Mouse (Mus musculus): ENCODE measurements around the gene Teddm3. TPM values are rescaled to one million over a fixed set of nuclear protein-coding genes. Genes with fewer than 3 reads are reported as not detected.
"Not testable (repeated sequence)": the region's sequence is repeated elsewhere in the genome, so short reads cannot be mapped to it uniquely, and the experiment has no call there.

The Teddm3 gene
- polyA plus RNA-seq (2015; fragmentation: Nextera tagmentation; extraction: Ambion mirVana) = not detected in 2 replicates

DNA sequence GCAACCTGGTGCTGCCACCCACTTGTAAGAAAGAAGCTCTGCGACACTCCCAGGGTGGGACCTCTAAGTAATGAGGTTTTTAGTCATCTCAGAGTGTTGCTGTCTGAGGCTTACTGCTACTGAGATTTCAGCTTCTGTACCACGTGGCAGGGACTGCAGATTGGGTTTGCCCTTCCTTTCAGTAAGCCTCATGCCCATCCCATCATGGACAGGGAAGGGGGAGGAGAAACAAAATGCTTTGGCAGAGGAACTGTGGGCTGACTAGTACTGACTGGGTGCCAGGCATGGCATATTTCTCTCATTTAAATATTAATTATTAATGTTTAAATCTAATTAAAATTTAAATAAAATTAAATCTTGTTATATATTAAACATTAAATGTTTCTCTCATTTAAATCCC is at the start of gene Teddm3:
TSS of gene Teddm3 (minus strand) at position 101 of the 400 bp plus-strand sequence.
- ATAC-seq (replicated peaks; ENCODE audit: insufficient number of reproducible peaks, insufficient read depth, low FRiP score, low read depth); H3K4me3 ChIP-seq; H3K27ac ChIP-seq; H3K4me1 ChIP-seq (replicated peaks); H3K9ac ChIP-seq; H3K9me3 ChIP-seq (replicated peaks); H3K27me3 ChIP-seq; H3K4me2 ChIP-seq; H3K36me3 ChIP-seq: not testable (repeated sequence)
- WGBS = no CpG with 5 or more reads among the region's 2 CpGs

DNA sequence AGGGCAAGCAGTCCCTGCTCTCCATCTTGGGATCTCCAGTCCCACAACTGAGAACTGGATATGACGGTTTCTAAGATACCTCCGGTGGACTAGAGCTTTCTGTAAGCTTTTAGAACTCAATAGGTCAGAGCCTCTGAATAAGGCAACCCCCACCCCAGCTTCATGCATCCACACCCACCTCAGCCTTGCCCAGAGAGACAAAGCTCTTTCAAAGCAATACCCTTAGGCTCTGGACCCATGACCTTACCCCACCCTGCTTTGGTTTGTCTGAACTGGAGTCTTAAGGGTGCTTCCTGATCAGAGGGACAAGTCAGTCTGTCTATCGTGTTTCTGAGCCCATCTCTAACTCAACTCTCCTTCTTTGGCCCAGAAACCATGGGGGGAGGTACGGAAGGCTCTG is 48.9 kb upstream of the Teddm3 start:
- H3K36me3 ChIP-seq = no peaks in the 10 kb centered on the region

DNA sequence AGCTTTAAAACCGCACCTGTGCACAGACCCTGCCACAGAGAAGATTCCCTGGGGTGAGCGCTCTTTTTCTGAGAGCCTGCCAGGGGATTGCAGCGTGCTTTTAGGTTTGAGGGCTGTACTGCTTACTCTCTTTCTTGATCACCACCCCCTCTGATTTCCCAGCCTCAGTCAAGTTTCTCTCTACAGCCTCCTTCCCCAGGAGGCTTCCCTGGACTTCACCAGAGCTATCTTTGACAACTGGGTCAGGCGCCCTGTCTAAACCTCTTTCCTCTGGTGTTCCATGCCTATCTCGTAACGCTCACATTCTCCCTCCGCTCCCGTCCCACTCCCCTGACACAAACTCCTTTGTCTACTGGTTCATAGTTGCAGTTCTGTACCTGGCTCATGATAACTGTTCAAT is 45.6 kb upstream of the Teddm3 start:
- H3K4me3 ChIP-seq = no peak overlapping the region
- no peak overlapping the region for H3K4me2 ChIP-seq
- no peak overlapping the region for H3K27ac ChIP-seq
- WGBS = 55% methylated on average over 8 of the region's 8 CpGs
- peaks cover 7% of the 10 kb centered on the region; the same call in 1 of the 2 replicates for H3K27me3 ChIP-seq
- H3K4me1 ChIP-seq (replicated peaks) = peaks cover 6% of the 10 kb centered on the region; the same call in 1 of the 2 replicates
- no peak overlapping the region for H3K9ac ChIP-seq
- H3K36me3 ChIP-seq = no peaks in the 10 kb centered on the region
- ATAC-seq (replicated peaks; ENCODE audit: insufficient number of reproducible peaks, insufficient read depth, low FRiP score, low read depth) = no peak
- no peaks in the 10 kb centered on the region for H3K9me3 ChIP-seq (replicated peaks)

More for the DNA sequence above, 48.9 kb upstream of the Teddm3 start:
- Histone ChIP-seq H3K9me3 (replicated peaks) (no peaks in the 10 kb centered on the region), H3K9ac (no peak overlapping the region), H3K4me2 (no peak overlapping the region), H3K27me3 (no peaks in the 10 kb centered on the region), H3K27ac (no peak overlapping the region), H3K4me1 (replicated peaks) (peaks cover 29% of the 10 kb centered on the region), H3K4me3 (no peak overlapping the region)
- no peak for ATAC-seq (replicated peaks; ENCODE audit: insufficient number of reproducible peaks, insufficient read depth, low FRiP score, low read depth)
- 72% methylated on average over 4 of the region's 4 CpGs for WGBS

DNA sequence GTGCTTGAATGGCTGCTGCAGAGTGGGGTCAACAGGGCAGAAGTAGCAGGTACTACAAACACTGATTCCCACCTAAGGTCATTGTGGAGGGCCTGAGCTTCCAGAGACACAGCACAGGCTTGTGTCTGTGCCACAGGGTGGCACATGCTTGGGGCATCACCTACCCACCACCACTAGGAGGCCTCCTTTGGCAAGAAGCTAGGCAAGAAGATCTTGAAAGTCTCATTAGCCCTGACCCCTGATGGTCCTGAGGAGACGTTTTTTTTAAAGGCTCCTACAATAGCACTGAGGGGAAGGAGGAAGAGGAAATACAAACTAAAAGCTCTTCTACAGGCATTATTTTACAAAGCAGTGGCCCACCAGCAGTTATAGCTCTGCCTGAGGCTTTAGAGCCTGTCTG is 44.7 kb upstream of the Teddm3 start:
- H3K27ac ChIP-seq = no peak overlapping the region
- H3K36me3 ChIP-seq = no peaks in the 10 kb centered on the region
- no peak overlapping the region for H3K4me2 ChIP-seq
- 11% methylated on average over 1 of the region's 1 CpGs for WGBS
- no peak overlapping the region for H3K9ac ChIP-seq
- H3K4me1 ChIP-seq (replicated peaks) = no peaks in the 10 kb centered on the region
- H3K27me3 ChIP-seq = peaks cover 7% of the 10 kb centered on the region; the same call in 1 of the 2 replicates
- no peaks in the 10 kb centered on the region for H3K9me3 ChIP-seq (replicated peaks)
- H3K4me3 ChIP-seq = no peak overlapping the region
- ATAC-seq (replicated peaks; ENCODE audit: insufficient number of reproducible peaks, insufficient read depth, low FRiP score, low read depth) = no peak

DNA sequence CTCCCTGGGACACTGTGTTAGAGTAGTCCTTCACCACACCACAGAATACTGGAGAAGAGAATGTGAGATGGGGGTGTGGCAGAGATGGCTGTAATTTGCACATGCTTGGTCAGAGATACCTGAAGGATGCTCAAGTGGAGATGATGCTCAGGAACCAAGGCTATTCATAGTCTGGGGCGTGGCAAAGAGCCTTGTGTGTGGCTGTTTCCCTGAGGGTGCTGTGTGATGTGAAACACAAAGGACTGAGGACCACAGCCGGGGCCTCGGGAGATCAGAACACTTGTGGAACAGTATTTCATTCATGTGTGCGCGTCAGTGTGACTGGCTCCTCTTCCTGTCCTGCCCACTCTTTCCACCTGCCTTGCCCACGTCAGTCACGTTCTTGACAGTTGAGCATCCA is 44.2 kb upstream of the Teddm3 start:
- WGBS = 80% methylated on average over 7 of the region's 7 CpGs
- no peak overlapping the region for H3K27ac ChIP-seq
- no peaks in the 10 kb centered on the region for H3K9me3 ChIP-seq (replicated peaks)
- peaks cover 7% of the 10 kb centered on the region; the same call in 1 of the 2 replicates for H3K27me3 ChIP-seq
- no peaks in the 10 kb centered on the region for H3K4me1 ChIP-seq (replicated peaks)
- ATAC-seq (replicated peaks; ENCODE audit: insufficient number of reproducible peaks, insufficient read depth, low FRiP score, low read depth) = no peak
- H3K4me2 ChIP-seq = no peak overlapping the region
- H3K9ac ChIP-seq = no peak overlapping the region
- H3K36me3 ChIP-seq = no peaks in the 10 kb centered on the region
- no peak overlapping the region for H3K4me3 ChIP-seq

DNA sequence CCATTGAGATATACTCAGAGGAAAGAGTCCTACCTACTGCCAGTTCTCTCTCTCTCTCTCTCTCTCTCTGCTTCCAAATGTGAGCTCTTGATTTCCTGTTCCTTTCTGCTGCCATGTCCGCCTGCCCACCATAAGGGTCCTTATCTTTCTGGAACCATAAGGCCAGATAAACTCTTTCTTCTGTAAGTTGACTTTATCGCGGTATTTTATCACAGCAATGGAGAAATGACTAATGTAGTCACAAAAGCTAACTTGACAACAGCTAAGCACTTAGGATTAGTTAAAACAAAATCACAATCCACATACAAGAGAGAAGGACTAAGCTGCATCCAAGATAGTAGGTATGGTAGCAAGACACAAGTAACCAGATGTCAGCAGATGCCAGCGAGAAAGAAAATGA is 43.7 kb upstream of the Teddm3 start:
- H3K27ac ChIP-seq = no peak overlapping the region
- no peaks in the 10 kb centered on the region for H3K9me3 ChIP-seq (replicated peaks)
- ATAC-seq (replicated peaks; ENCODE audit: insufficient number of reproducible peaks, insufficient read depth, low FRiP score, low read depth) = no peak
- H3K4me3 ChIP-seq = no peak overlapping the region
- H3K36me3 ChIP-seq = no peaks in the 10 kb centered on the region
- peaks cover 7% of the 10 kb centered on the region; the same call in 1 of the 2 replicates for H3K27me3 ChIP-seq
- 48% methylated on average over 4 of the region's 4 CpGs for WGBS
- H3K4me1 ChIP-seq (replicated peaks) = no peaks in the 10 kb centered on the region
- H3K9ac ChIP-seq = no peak overlapping the region
- no peak overlapping the region for H3K4me2 ChIP-seq

DNA sequence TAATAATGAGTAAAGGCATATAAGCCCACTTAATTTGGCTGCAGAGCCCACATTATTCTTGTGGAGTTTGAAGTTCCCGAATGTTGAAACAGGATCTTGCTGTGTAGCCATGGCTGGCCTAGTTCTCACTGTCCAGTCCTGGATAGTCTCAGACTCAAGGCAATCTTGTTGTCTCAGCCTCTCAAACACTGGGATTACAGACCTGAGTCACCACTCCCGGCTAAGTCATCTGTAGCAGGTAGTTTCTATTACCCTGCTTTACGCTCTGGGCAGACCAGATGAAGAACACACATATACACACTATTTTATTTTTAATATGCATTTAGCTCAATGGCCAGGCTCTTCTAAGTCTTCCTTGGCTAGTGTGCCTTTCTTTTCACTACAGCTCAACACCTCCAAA is 42.8 kb upstream of the Teddm3 start:
- H3K9ac ChIP-seq = no peak overlapping the region
- no peaks in the 10 kb centered on the region for H3K9me3 ChIP-seq (replicated peaks)
- no peaks in the 10 kb centered on the region for H3K4me1 ChIP-seq (replicated peaks)
- ATAC-seq (replicated peaks; ENCODE audit: insufficient number of reproducible peaks, insufficient read depth, low FRiP score, low read depth) = no peak
- H3K36me3 ChIP-seq = no peaks in the 10 kb centered on the region
- peaks cover 7% of the 10 kb centered on the region; the same call in 1 of the 2 replicates for H3K27me3 ChIP-seq
- no peak overlapping the region for H3K4me3 ChIP-seq
- WGBS = 83% methylated on average over 3 of the region's 3 CpGs
- H3K4me2 ChIP-seq = no peak overlapping the region
- no peak overlapping the region for H3K27ac ChIP-seq

DNA sequence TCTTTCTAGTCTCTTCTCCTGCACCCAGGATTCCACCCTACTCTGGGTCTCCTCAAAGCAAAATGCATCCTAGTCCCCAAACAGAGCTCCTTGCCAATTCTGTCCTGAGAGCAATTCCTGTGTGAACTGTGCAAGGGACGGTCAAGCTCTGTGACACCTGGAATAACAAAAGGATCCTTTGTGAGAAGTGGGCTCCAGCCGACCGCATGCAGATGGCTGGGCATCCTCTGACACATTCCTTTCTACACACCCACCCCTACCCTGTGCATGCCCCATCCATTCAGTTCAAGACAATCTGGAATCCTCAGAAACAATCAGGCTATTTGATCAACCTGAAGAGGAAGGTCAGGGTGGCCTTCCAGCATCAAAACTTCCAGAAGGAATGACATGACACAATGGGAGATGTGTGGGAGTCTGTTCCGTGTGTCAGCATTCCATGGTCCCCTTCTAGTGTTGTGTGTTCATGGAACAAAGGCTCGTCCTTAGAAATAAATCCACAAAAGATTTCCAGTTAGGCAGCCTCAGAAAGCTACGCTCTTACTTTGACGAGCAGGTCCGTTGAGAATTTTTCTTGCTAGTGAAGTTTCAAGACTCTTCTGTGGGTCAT is 41.6 kb upstream of the Teddm3 start:
- no peak overlapping the region for H3K27ac ChIP-seq
- peaks cover 7% of the 10 kb centered on the region; the same call in 1 of the 2 replicates for H3K27me3 ChIP-seq
- no peak overlapping the region for H3K4me2 ChIP-seq
- H3K9ac ChIP-seq = no peak overlapping the region
- H3K9me3 ChIP-seq (replicated peaks) = no peaks in the 10 kb centered on the region
- no peaks in the 10 kb centered on the region for H3K4me1 ChIP-seq (replicated peaks)
- H3K36me3 ChIP-seq = no peaks in the 10 kb centered on the region
- H3K4me3 ChIP-seq = no peak overlapping the region
- ATAC-seq (replicated peaks; ENCODE audit: insufficient number of reproducible peaks, insufficient read depth, low FRiP score, low read depth) = no peak
- 69% methylated on average over 8 of the region's 8 CpGs for WGBS

DNA sequence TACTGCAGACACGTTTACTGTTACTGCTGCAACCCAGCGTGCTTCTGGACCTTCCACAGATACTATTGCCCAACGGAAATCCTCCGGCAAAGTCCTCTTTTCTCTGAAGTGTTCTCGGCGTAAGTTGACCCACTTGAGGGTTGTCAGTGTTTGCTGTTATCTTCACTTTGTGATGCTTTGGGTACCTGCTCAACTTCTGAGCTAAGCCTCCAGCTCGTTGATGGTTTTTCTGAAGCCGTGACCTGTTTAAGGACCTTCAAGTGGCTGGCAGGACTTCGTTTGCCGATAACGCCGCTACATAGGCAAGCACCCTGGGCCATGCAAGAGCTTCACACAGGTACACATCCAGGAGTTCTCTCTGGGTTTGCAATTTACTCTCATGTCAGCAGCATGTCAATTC is 40.4 kb upstream of the Teddm3 start:
- Histone ChIP-seq H3K36me3 (no peaks in the 10 kb centered on the region), H3K4me2 (no peak overlapping the region), H3K27me3 (peaks cover 7% of the 10 kb centered on the region; the same call in 1 of the 2 replicates), H3K9ac (no peak overlapping the region), H3K4me3 (no peak overlapping the region), H3K27ac (no peak overlapping the region), H3K9me3 (replicated peaks) (no peaks in the 10 kb centered on the region), H3K4me1 (replicated peaks) (no peaks in the 10 kb centered on the region)
- 48% methylated on average over 12 of the region's 12 CpGs for WGBS
- ATAC-seq (replicated peaks; ENCODE audit: insufficient number of reproducible peaks, insufficient read depth, low FRiP score, low read depth) = no peak

DNA sequence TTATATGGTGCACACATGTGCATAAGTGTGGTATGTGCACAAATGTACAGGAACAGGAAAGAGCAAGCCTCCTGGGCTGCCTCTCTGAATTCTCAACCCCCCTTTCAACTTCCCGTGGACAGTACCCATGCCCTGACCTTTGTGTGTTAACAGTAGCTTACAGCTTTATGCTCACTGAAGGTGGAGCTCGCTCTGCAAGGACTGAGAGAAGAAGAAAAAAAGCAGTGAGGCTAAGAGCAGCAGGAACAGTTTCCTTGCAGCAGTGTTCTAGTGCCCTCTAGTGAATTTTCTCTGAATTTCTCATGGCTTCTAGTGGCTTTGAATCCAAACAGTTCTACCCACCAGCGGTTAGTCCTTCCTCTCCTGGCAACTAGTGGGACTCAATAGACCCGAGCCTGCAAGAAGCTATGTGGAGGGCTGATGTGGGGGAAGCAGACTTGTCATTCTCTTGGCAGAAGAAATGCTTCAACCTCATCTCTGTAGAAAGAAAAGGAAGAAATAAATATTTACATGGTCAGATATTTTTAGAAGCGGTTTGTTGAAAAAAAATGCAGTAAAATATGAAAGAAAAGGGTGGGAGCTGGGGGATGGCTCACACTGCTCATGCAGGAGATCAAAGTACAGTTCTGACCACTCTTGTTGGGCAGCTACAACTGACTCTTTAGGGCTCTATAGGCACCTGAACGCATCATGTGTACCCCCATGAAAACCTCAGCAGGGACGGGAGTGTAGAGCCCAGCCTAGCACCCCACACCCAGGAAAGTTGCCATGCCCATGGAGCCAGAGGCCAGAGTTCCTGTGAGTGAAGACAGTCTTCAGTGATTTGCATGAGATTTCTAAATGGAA is 38.9 kb upstream of the Teddm3 start:
- Histone ChIP-seq H3K27ac (no peak overlapping the region), H3K36me3 (no peaks in the 10 kb centered on the region)

DNA sequence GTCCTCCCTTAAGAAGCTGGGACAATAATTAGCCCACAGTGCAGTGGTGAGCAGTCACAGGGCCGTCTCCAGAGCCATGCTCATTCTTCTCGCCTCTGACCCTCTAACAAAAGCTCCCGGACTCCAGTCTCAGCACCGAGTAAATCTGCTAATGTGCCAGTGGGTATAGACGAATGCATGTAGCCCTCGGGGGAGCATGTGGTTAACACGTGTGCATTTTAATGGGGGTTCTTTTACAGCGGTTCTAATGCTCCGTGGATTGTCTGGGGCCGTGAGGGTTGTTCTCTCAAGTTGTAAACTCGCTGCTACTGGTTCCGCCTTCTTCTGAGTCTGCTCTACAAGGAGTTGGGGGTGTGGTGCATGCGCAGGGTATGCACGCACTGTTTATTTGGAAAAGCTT is 37.8 kb upstream of the Teddm3 start:
- no peak overlapping the region for H3K27ac ChIP-seq
- no peak overlapping the region for H3K4me2 ChIP-seq
- no peak overlapping the region for H3K9ac ChIP-seq
- H3K9me3 ChIP-seq (replicated peaks) = no peaks in the 10 kb centered on the region
- no peaks in the 10 kb centered on the region for H3K36me3 ChIP-seq
- no peak overlapping the region for H3K4me3 ChIP-seq
- no peak for ATAC-seq (replicated peaks; ENCODE audit: insufficient number of reproducible peaks, insufficient read depth, low FRiP score, low read depth)
- H3K4me1 ChIP-seq (replicated peaks) = peaks cover 5% of the 10 kb centered on the region
- peaks cover 7% of the 10 kb centered on the region; the same call in 1 of the 2 replicates for H3K27me3 ChIP-seq
- 76% methylated on average over 14 of the region's 14 CpGs for WGBS

More for the DNA sequence above, 38.9 kb upstream of the Teddm3 start:
- peaks cover 7% of the 10 kb centered on the region; the same call in 1 of the 2 replicates for H3K27me3 ChIP-seq
- H3K4me2 ChIP-seq = no peak overlapping the region
- H3K4me1 ChIP-seq (replicated peaks) = peaks cover 3% of the 10 kb centered on the region
- no peak overlapping the region for H3K4me3 ChIP-seq
- no peak overlapping the region for H3K9ac ChIP-seq
- no peaks in the 10 kb centered on the region for H3K9me3 ChIP-seq (replicated peaks)
- WGBS = 41% methylated on average over 7 of the region's 7 CpGs
- 0 out of 2 replicates have a peak, but pooled peaks have one; percentile 7 for ATAC-seq (replicated peaks; ENCODE audit: insufficient number of reproducible peaks, insufficient read depth, low FRiP score, low read depth)
